Mouse (Mus musculus) myocyte (in vitro differentiated cells): ENCODE data around the gene Figla. TPM values are rescaled to one million over a fixed set of nuclear protein-coding genes. Genes with fewer than 3 reads are reported as not detected.
"Not testable (repeated sequence)": the region's sequence is repeated elsewhere in the genome, so short reads cannot be mapped to it uniquely, and the experiment has no call there.

ENCODE experiments used
- H3K27me3 ChIP-seq: one replicate; pipeline ENCODE4 v1.6.1; 2011; ENCODE audit not compliant: control insufficient read depth, insufficient read depth, insufficient read length
- H3K36me3 ChIP-seq: one replicate; pipeline ENCODE4 v1.6.1; 2011; ENCODE audit not compliant: control insufficient read depth, insufficient read depth
- H3K4me2 ChIP-seq: one replicate; pipeline ENCODE4 v1.6.1; 2011; ENCODE audit warnings: low read depth, control low read depth
- H3K4me3 ChIP-seq: one replicate; pipeline ENCODE4 v1.5.1; 2011; ENCODE audit warnings: mild to moderate bottlenecking, control low read depth, moderate library complexity
- H3K79me2 ChIP-seq: one replicate; pipeline ENCODE4 v1.6.1; 2011; ENCODE audit not compliant: control insufficient read depth, insufficient read depth
- H3ac ChIP-seq: one replicate; pipeline ENCODE4 v1.6.1; 2011; ENCODE audit not compliant: control insufficient read depth, insufficient read length
- CEBPB ChIP-seq: IDR thresholded peaks from 2 replicates; pipeline ENCODE4 v1.6.1; 2011; ENCODE audit warnings: mild to moderate bottlenecking, moderate library complexity; ENCODE audit not compliant: poor library complexity, insufficient read depth, severe bottlenecking
- E2F4 ChIP-seq: IDR thresholded peaks from one replicate; pipeline ENCODE4 v1.6.1; 2011; ENCODE audit warnings: mild to moderate bottlenecking, control low read depth, moderate library complexity; ENCODE audit not compliant: insufficient read depth
- MAX ChIP-seq: IDR thresholded peaks from one replicate; pipeline ENCODE4 v1.6.1; 2011; ENCODE audit warnings: low read depth, mild to moderate bottlenecking, control low read depth
- MYOD1 ChIP-seq, 3 experiments: IDR thresholded peaks; one replicate each; pipeline ENCODE4 v1.6.1; 2011; ENCODE audit warnings: control low read depth in 2 of 3, low read depth in 2 of 3, mild to moderate bottlenecking in 2 of 3, moderate library complexity in 1 of 3; ENCODE audit not compliant: insufficient read length in 2 of 3, control insufficient read depth in 1 of 3
- MYOG ChIP-seq, 3 experiments: IDR thresholded peaks; one replicate each; pipeline ENCODE4 v1.6.1; 2011; ENCODE audit warnings: control low read depth in 2 of 3, low read depth in 2 of 3, mild to moderate bottlenecking in 2 of 3; ENCODE audit not compliant: insufficient read length in 2 of 3, control insufficient read depth in 1 of 3, insufficient read depth in 1 of 3
- POLR2A ChIP-seq: IDR thresholded peaks from one replicate; pipeline ENCODE4 v1.6.1; 2011; ENCODE audit warnings: low read depth, mild to moderate bottlenecking, control low read depth, moderate library complexity; ENCODE audit not compliant: insufficient read length
- POLR2AphosphoS2 ChIP-seq: IDR thresholded peaks from one replicate; pipeline ENCODE4 v1.6.1; 2011; ENCODE audit warnings: low read depth, control low read depth; ENCODE audit not compliant: insufficient read length
- REST ChIP-seq: IDR thresholded peaks from one replicate; pipeline ENCODE4 v1.6.1; 2011; ENCODE audit warnings: mild to moderate bottlenecking, control low read depth, moderate library complexity; ENCODE audit not compliant: insufficient read depth, insufficient read length
- SRF ChIP-seq: IDR thresholded peaks from one replicate; pipeline ENCODE4 v1.6.1; 2011; ENCODE audit warnings: low read depth; ENCODE audit not compliant: control insufficient read depth, insufficient read length
- TCF12 ChIP-seq: IDR thresholded peaks from one replicate; pipeline ENCODE4 v1.6.1; 2011; ENCODE audit warnings: mild to moderate bottlenecking, control low read depth; ENCODE audit not compliant: poor library complexity, insufficient read depth, severe bottlenecking
- TCF3 ChIP-seq: IDR thresholded peaks from one replicate; pipeline ENCODE4 v1.6.1; 2011; ENCODE audit warnings: low read depth, control low read depth; ENCODE audit not compliant: insufficient read length
- USF1 ChIP-seq: IDR thresholded peaks from one replicate; pipeline ENCODE4 v1.6.1; 2011; ENCODE audit warnings: low read depth, mild to moderate bottlenecking, control low read depth, moderate library complexity
- polyA plus RNA-seq: library from polyadenylated mRNA; unstranded; fragments of >200 nt; fragmentation: generic; extraction: Trizol; gene quantifications from one replicate; pipeline ENCODE4 v1.2.1, GENCODE M21; 2012; ENCODE audit warnings: missing spikeins

The Figla gene
- polyA plus RNA-seq, 1 experiment, result not detected

DNA sequence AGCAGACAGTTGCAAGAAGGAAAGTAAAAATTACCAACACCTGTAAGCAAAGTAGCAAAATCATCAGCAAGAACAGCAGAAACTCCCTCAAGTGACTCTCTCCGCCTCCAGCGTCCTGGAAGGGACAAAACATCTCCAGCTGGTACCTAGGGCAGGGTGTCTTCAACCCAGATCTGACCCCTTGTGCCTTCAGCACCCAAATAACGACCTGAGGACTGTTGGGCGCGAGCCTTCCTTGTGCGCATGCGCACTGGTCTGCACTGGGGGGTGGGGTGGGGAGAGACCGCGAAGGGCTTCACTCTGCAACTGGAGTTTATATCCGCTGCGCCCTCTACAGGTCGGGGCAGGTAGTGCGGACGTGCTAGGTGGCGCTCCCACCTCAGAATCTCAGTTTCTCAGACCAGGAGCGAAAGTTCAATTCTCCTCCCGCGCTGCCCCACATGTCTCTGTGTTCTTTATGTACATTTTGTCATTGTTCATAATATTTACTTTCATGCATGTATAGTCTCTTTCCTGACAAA is 12.5 kb upstream of the Figla start:
- H3K4me3 ChIP-seq, result no peak overlapping the region
- H3ac ChIP-seq, result no peak overlapping the region
- TF ChIP-seq USF1 (no peak), MYOD1 (IDR thresholded peaks at IDR 0.05; ENCODE audit: control insufficient read depth in 1 of 3, insufficient read length in 2 of 3, low read depth in 2 of 3) (no peak), POLR2AphosphoS2 (no peak), MYOG (IDR thresholded peaks at IDR 0.05; ENCODE audit: control insufficient read depth in 1 of 3, insufficient read depth in 1 of 3, insufficient read length in 2 of 3, low read depth in 2 of 3) (no peak), SRF (no peak), E2F4 (no peak), TCF12 (no peak), REST (no peak), TCF3 (no peak)
- H3K4me2 ChIP-seq, result no peak overlapping the region
- no peaks in the 10 kb centered on the region for H3K79me2 ChIP-seq
- no peaks in the 10 kb centered on the region for H3K27me3 ChIP-seq
- H3K36me3 ChIP-seq, result no peaks in the 10 kb centered on the region

DNA sequence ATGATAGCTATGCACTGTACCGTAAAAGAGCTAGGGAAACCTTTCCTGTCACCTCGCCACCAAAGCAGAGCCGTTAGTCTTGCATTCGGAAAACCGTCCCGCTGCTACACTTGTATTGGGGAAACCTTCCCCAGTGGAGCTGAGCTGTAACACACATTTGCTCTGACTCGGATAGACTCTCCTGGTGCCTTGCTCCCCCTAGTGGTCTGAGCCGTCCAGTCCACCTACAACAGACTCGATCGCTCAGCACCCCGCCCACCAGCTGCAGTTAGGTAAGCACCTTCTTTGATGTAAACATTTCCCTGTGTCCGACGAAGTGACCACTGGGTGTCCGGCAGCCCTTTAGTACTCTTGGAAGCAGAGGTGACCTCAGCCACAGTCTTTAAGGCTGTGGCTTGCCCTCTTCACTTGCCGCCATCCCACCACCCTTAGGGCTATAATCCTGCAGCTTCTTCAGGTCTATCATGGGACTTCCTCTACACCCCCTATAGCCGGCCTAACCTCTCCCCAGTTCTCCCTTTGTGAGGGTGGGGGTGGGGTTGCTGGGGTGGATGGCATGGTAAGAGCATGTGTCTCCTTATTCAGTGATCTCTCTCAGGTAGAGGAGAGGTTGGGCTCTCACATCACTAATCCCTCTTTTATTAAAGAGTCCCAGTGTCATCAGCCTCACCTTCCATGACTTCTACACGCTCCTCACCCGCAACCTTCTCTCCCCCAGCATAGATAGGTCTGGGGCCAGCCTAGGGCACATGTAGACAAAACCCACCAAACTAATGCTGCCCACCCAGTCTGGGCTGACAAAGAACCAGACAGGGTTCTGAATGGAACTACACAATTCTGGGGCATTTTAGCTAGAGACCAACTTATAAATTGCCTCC is 11.5 kb upstream of the Figla start:
- no peak for TF ChIP-seq POLR2AphosphoS2
- TF ChIP-seq MAX, result no peak
- no peak for TF ChIP-seq TCF12
- no peak for TF ChIP-seq E2F4
- TF ChIP-seq CEBPB, result no peak
- no peak for TF ChIP-seq REST
- no peak for TF ChIP-seq MYOD1 (IDR thresholded peaks at IDR 0.05; ENCODE audit: control insufficient read depth in 1 of 3, insufficient read length in 2 of 3, low read depth in 2 of 3)
- no peak for TF ChIP-seq USF1
- TF ChIP-seq TCF3, result no peak
- no peak for TF ChIP-seq SRF
- no peak for TF ChIP-seq MYOG (IDR thresholded peaks at IDR 0.05; ENCODE audit: control insufficient read depth in 1 of 3, insufficient read depth in 1 of 3, insufficient read length in 2 of 3, low read depth in 2 of 3)
- no peak for TF ChIP-seq POLR2A
- H3K79me2 ChIP-seq, result no peaks in the 10 kb centered on the region

DNA sequence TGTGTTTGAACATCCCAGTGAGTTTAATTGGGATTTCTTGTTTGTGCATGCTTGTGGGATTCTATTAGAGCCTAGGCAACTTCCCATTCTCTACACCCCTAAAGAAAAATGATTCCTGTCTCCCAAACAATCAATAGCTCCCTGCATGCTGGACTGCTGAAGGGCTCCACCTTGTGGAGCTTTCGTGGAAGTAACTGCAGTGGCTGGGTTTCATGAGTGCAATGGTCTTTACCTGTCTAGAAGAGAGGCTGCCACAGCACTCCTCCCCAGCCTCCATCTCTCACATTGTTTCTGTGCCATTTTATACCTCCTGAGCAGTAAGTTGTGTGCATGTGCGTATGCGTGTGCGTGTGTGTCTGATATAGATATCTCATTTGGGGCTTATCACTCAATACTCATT is 6.0 kb upstream of the Figla start:
- Histone ChIP-seq H3K79me2 (no peaks in the 10 kb centered on the region), H3ac (no peak overlapping the region), H3K27me3 (no peaks in the 10 kb centered on the region), H3K36me3 (no peaks in the 10 kb centered on the region), H3K4me3 (no peak overlapping the region), H3K4me2 (no peak overlapping the region)
- TF ChIP-seq SRF (no peak), REST (no peak), MYOD1 (IDR thresholded peaks at IDR 0.05; ENCODE audit: control insufficient read depth in 1 of 3, insufficient read length in 2 of 3, low read depth in 2 of 3) (no peak)

More for the DNA sequence above, 11.5 kb upstream of the Figla start:
- Histone ChIP-seq H3K4me3 (no peak overlapping the region), H3K27me3 (no peaks in the 10 kb centered on the region), H3ac (no peak overlapping the region), H3K4me2 (peak overlapping the region; percentile 20), H3K36me3 (no peaks in the 10 kb centered on the region)

DNA sequence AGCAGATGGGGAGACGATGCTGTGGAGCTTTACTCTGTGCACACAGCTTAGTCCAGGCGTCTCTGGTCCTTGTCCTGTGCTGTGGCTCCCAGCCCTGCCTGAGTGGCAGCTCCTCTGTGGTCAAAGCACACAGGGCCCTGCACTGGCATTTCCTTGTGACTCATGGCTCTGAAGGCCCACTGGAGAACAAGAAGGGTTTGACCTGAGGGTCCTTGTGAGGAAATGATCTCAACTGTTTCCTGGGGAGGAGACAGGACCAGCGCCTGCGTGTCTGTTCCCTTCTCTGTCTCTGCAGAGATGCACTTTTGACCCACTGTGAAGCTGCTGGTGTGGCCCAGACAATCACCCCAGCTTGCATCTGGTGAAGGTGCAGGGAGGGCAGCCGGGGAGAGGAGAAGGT is 1.2 kb upstream of the Figla start:
- H3K36me3 ChIP-seq, H3K27me3 ChIP-seq, H3K4me3 ChIP-seq, H3K79me2 ChIP-seq, H3K4me2 ChIP-seq, H3ac ChIP-seq: not testable (repeated sequence)

DNA sequence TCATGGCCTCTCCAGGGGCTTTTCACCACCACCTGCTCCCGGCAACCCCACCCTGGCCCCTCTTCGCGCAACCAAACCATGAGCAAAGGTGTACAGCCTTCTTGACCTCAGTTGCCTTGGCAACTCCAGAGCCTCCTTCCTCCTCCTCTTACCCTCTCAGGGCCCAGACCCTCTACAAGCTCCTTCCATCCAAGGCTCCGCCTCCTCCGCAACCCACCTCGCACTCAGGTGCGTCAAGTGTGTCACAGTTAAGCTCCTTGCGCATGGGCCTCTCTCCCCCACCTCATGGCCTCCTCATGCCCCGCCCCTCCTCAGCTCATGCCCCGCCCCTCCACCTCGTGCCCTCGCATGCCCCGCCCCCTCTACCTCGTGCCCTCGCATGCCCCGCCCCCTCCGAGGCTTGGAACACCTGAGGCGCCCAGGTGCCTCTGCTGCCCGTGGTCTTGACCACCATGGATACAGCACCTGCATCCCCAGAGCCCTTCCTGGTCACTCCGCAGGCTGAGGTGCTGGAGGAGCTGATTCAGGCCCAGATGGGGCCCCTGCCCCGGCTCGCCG is 901 bp downstream of the Figla start:
- Histone ChIP-seq H3K4me3 (no peak overlapping the region), H3K36me3 (no peaks in the 10 kb centered on the region), H3K27me3 (no peaks in the 10 kb centered on the region), H3K79me2 (no peaks in the 10 kb centered on the region), H3ac (no peak overlapping the region), H3K4me2 (no peak overlapping the region)
- TF ChIP-seq CEBPB (no peak), MYOD1 (IDR thresholded peaks at IDR 0.05; ENCODE audit: control insufficient read depth in 1 of 3, insufficient read length in 2 of 3, low read depth in 2 of 3) (no peak), MAX (no peak), TCF12 (no peak)
